Mouse (Mus musculus): ENCODE measurements around the gene Insyn1. TPM values are rescaled to one million over a fixed set of nuclear protein-coding genes. Genes with fewer than 3 reads are reported as not detected.
A peak's percentile ranks its signal among the peaks of the same experiment; 100 is the strongest.

The Insyn1 gene
- 1.0 and 1.1 TPM in 2 replicates for polyA plus RNA-seq (2012; rRNA removed)

- H3K36me3 ChIP-seq (ENCODE audit: control insufficient read depth, insufficient read depth, low read length): no peaks in the 10 kb centered on the region
- under 1% methylated on average over 104 of the region's 104 CpGs for WGBS
- H3K27ac ChIP-seq (ENCODE audit: insufficient read depth, low read depth, low read length): no peak within 1 kb of the TSS
- no peak for TF ChIP-seq POLR2A (IDR thresholded peaks at IDR 0.05; ENCODE audit: low read depth, low read length)
- TF ChIP-seq CTCF (IDR thresholded peaks at IDR 0.05; ENCODE audit: extremely low read depth, insufficient read length, insufficient replicate concordance, low read depth, low read length): no peak
- peaks cover 3% of the 10 kb centered on the region; the same call in 1 of the 2 replicates for H3K4me1 ChIP-seq (ENCODE audit: control insufficient read depth, insufficient read depth, insufficient read length, low read length)
- H3K4me3 ChIP-seq (ENCODE audit: low read depth, low read length): peak within 1 kb of the TSS; percentile 53
- H3K27me3 ChIP-seq (ENCODE audit: control insufficient read depth, insufficient read depth, low read length): peaks cover 36% of the 10 kb centered on the region
Measured at GRCm38 (mm10) chr9:58487851-58488801, at the start of gene Insyn1. TSS of gene Insyn1 (plus strand) at chr9:58488603.

- Histone ChIP-seq H3K27me3 (ENCODE audit: control insufficient read depth, insufficient read depth, low read length) (no peaks in the 10 kb centered on the region), H3K4me1 (ENCODE audit: control insufficient read depth, insufficient read depth, insufficient read length, low read length) (no peaks in the 10 kb centered on the region), H3K36me3 (ENCODE audit: control insufficient read depth, insufficient read depth, low read length) (no peaks in the 10 kb centered on the region), H3K27ac (ENCODE audit: insufficient read depth, low read depth, low read length) (no peak overlapping the region), H3K4me3 (ENCODE audit: low read depth, low read length) (no peak overlapping the region)
- WGBS: 85% methylated on average over 22 of the region's 22 CpGs
- no peak for TF ChIP-seq CTCF (IDR thresholded peaks at IDR 0.05; ENCODE audit: extremely low read depth, insufficient read length, insufficient replicate concordance, low read depth, low read length)
- no peak for TF ChIP-seq POLR2A (IDR thresholded peaks at IDR 0.05; ENCODE audit: low read depth, low read length)
Measured at GRCm38 (mm10) chr9:58438921-58439396, 49.4 kb upstream of the Insyn1 start.

GRCm38 (mm10) chr9:58440100-58440499 lies 48.3 kb upstream of the Insyn1 start:
- no peaks in the 10 kb centered on the region for H3K36me3 ChIP-seq (ENCODE audit: control insufficient read depth, insufficient read depth, low read length)
- TF ChIP-seq POLR2A (IDR thresholded peaks at IDR 0.05; ENCODE audit: low read depth, low read length): no peak
- TF ChIP-seq CTCF (IDR thresholded peaks at IDR 0.05; ENCODE audit: extremely low read depth, insufficient read length, insufficient replicate concordance, low read depth, low read length): no peak
- WGBS: 84% methylated on average over 6 of the region's 6 CpGs

DNA sequence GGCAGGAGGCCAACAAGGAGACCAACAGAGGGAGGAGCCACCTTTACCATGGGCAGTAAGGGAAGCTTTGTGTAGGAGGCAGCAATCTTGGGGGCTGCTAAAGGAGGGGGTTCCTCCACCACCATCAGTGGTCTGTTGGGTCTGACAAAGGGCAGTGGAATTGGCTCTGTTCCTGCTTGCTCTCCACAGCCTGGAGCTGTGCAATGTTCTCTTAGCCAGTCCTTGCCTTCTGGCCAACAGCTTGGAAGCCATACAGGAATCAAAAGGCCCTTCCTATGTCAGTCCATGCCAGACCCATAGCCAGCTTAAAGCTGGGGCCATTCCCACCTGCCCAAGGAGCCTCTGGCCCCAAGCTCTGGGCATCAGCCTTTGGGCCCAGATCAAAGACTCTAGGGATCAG lies 47.8 kb upstream of the Insyn1 start:
- H3K27me3 ChIP-seq (ENCODE audit: control insufficient read depth, insufficient read depth, low read length): no peaks in the 10 kb centered on the region
- TF ChIP-seq CTCF (IDR thresholded peaks at IDR 0.05; ENCODE audit: extremely low read depth, insufficient read length, insufficient replicate concordance, low read depth, low read length): no peak
- TF ChIP-seq POLR2A (IDR thresholded peaks at IDR 0.05; ENCODE audit: low read depth, low read length): no peak
- H3K27ac ChIP-seq (ENCODE audit: insufficient read depth, low read depth, low read length): no peak overlapping the region
- no peak overlapping the region for H3K4me3 ChIP-seq (ENCODE audit: low read depth, low read length)
- H3K4me1 ChIP-seq (ENCODE audit: control insufficient read depth, insufficient read depth, insufficient read length, low read length): no peaks in the 10 kb centered on the region
- no peaks in the 10 kb centered on the region for H3K36me3 ChIP-seq (ENCODE audit: control insufficient read depth, insufficient read depth, low read length)

More at GRCm38 (mm10) chr9:58440100-58440499, 48.3 kb upstream of the Insyn1 start:
- H3K4me3 ChIP-seq (ENCODE audit: low read depth, low read length): no peak overlapping the region
- H3K27me3 ChIP-seq (ENCODE audit: control insufficient read depth, insufficient read depth, low read length): no peaks in the 10 kb centered on the region
- no peaks in the 10 kb centered on the region for H3K4me1 ChIP-seq (ENCODE audit: control insufficient read depth, insufficient read depth, insufficient read length, low read length)
- H3K27ac ChIP-seq (ENCODE audit: insufficient read depth, low read depth, low read length): no peak overlapping the region

- H3K4me1 ChIP-seq (ENCODE audit: control insufficient read depth, insufficient read depth, insufficient read length, low read length): no peaks in the 10 kb centered on the region
- WGBS: 51% methylated on average over 6 of the region's 6 CpGs
- no peaks in the 10 kb centered on the region for H3K27me3 ChIP-seq (ENCODE audit: control insufficient read depth, insufficient read depth, low read length)
- no peaks in the 10 kb centered on the region for H3K36me3 ChIP-seq (ENCODE audit: control insufficient read depth, insufficient read depth, low read length)
- H3K4me3 ChIP-seq (ENCODE audit: low read depth, low read length): no peak overlapping the region
- no peak for TF ChIP-seq POLR2A (IDR thresholded peaks at IDR 0.05; ENCODE audit: low read depth, low read length)
- TF ChIP-seq CTCF (IDR thresholded peaks at IDR 0.05; ENCODE audit: extremely low read depth, insufficient read length, insufficient replicate concordance, low read depth, low read length): no peak
- no peak overlapping the region for H3K27ac ChIP-seq (ENCODE audit: insufficient read depth, low read depth, low read length)
Measured at GRCm38 (mm10) chr9:58441351-58442104, 46.9 kb upstream of the Insyn1 start.

GRCm38 (mm10) chr9:58442105-58443010 lies 46.0 kb upstream of the Insyn1 start:
- WGBS: 44% methylated on average over 7 of the region's 7 CpGs
- no peaks in the 10 kb centered on the region for H3K36me3 ChIP-seq (ENCODE audit: control insufficient read depth, insufficient read depth, low read length)
- no peaks in the 10 kb centered on the region for H3K4me1 ChIP-seq (ENCODE audit: control insufficient read depth, insufficient read depth, insufficient read length, low read length)
- TF ChIP-seq CTCF (IDR thresholded peaks at IDR 0.05; ENCODE audit: extremely low read depth, insufficient read length, insufficient replicate concordance, low read depth, low read length) (no peak), POLR2A (IDR thresholded peaks at IDR 0.05; ENCODE audit: low read depth, low read length) (no peak)
- H3K27me3 ChIP-seq (ENCODE audit: control insufficient read depth, insufficient read depth, low read length): no peaks in the 10 kb centered on the region
- no peak overlapping the region for H3K4me3 ChIP-seq (ENCODE audit: low read depth, low read length)
- no peak overlapping the region for H3K27ac ChIP-seq (ENCODE audit: insufficient read depth, low read depth, low read length)

Measured in small intestine, adult 2 months (tissue).